Mouse (Mus musculus): ENCODE data around the gene Pcdh15.

The Pcdh15 gene

GRCm38 (mm10) chr10:74555326-74555725 lies 1456.2 kb downstream of the Pcdh15 start:
- DNase-seq (ENCODE audit: low read depth, low spot score), result no peak

- no peak for DNase-seq (ENCODE audit: low read depth, low spot score)
Measured at GRCm38 (mm10) chr10:74569603-74570002, 1470.5 kb downstream of the Pcdh15 start.

- no peak for DNase-seq (ENCODE audit: low read depth, low spot score)
Measured at GRCm38 (mm10) chr10:74579924-74580323, 1480.8 kb downstream of the Pcdh15 start.

- DNase-seq (ENCODE audit: low read depth, low spot score), result no peak
Measured at GRCm38 (mm10) chr10:74591799-74592198, 1492.7 kb downstream of the Pcdh15 start.

- peak; percentile 38 for DNase-seq (ENCODE audit: low read depth, low spot score)
Measured at GRCm38 (mm10) chr10:74607683-74608082, 1508.5 kb downstream of the Pcdh15 start.

GRCm38 (mm10) chr10:74621837-74622236 lies 1522.7 kb downstream of the Pcdh15 start:
- DNase-seq (ENCODE audit: low read depth, low spot score), result no peak

GRCm38 (mm10) chr10:74625715-74626114 lies 1526.6 kb downstream of the Pcdh15 start:
- no peak for DNase-seq (ENCODE audit: low read depth, low spot score)

- DNase-seq (ENCODE audit: low read depth, low spot score), result no peak
Measured at GRCm38 (mm10) chr10:74626596-74626995, 1527.5 kb downstream of the Pcdh15 start.

- DNase-seq (ENCODE audit: low read depth, low spot score), result no peak
Measured at GRCm38 (mm10) chr10:74631314-74631713, 1532.2 kb downstream of the Pcdh15 start.

- no peak for DNase-seq (ENCODE audit: low read depth, low spot score)
Measured at GRCm38 (mm10) chr10:74637040-74637439, 1537.9 kb downstream of the Pcdh15 start.

- no peak for DNase-seq (ENCODE audit: low read depth, low spot score)
Measured at GRCm38 (mm10) chr10:74642125-74642524, 1543.0 kb downstream of the Pcdh15 start.

- DNase-seq (ENCODE audit: low read depth, low spot score), result no peak
Measured at GRCm38 (mm10) chr10:74663171-74663570, 1564.0 kb downstream of the Pcdh15 start.

- DNase-seq (ENCODE audit: low read depth, low spot score), result peak; percentile 18
Measured at GRCm38 (mm10) chr10:74680016-74680491, 1580.9 kb downstream of the Pcdh15 start.

GRCm38 (mm10) chr10:74680559-74680958 lies 1581.4 kb downstream of the Pcdh15 start:
- DNase-seq (ENCODE audit: low read depth, low spot score), result peak; percentile 39

Measured in mesoderm, embryonic 11.5 days (tissue).